Mouse (Mus musculus) adrenal gland, adult 8-10 months (tissue): ENCODE data around the gene Ckap2l. TPM values are rescaled to one million over a fixed set of nuclear protein-coding genes. Genes with fewer than 3 reads are reported as not detected.
A peak's percentile ranks its signal among the peaks of the same experiment; 100 is the strongest.

ENCODE experiments used
- DNase-seq: peaks from one replicate; pipeline ENCODE4 v3.0.0; 2022
- total RNA-seq, 4 experiments: library from RNA; stranded (reverse); gene quantifications; 2 replicates each; pipeline ENCODE4 v1.2.4; 2022

The Ckap2l gene
- total RNA-seq, 4 experiments from 2014 or later = 0.64 to 1.5 (median 1.3) TPM

DNA sequence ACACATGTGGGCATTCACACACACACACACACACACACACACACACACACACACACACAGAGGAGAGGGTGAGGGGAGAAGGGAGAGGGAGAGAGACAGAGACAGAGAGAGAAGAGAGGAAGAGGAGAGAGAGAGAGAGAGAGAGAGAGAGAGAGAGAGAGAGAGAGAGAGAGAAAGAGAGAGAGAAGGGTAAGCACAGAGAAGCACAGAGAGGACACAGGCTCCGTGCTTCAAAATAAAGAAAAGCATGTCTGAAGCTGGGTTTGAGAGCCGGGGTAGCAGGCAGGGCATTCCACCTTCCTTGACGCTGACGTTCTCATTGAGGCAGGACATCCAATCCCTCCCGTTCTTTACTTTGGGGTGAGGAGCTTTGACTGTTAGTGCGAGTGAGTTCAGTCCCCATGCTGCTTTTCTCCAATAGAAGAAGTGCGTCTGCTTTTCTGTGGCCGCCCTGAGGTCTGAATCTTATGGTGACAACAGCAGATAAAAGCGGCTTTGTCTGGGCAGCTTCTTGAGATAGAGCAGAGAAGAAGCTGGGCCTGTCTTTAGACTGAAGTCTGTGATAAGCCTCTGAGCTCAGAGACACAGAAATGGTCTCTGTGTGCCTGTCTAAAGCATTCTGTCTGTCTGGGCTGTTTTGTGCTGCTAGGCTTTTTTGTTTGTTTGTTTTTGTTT lies 63.1 kb downstream of the Ckap2l start:
- no peak for DNase-seq

DNA sequence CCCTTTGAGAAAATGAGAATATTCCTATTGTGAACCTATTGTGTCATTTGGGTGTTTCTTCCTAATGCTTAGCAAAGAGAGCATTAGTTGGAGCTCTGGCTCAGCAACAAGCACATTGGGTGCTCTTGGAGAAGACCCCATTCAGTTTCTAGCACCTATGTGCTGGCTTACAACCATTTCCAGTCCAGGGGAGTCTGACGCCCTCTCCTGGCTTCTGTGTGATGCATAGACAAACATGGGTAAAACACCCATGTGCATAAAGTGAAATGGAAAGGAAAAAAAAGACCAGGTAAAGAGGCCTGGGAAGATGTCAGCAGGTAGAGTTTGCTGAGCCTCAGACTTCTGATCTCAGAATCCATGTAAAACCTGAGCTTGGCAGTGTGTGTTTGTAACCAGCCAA lies 63.8 kb downstream of the Ckap2l start:
- DNase-seq = no peak

DNA sequence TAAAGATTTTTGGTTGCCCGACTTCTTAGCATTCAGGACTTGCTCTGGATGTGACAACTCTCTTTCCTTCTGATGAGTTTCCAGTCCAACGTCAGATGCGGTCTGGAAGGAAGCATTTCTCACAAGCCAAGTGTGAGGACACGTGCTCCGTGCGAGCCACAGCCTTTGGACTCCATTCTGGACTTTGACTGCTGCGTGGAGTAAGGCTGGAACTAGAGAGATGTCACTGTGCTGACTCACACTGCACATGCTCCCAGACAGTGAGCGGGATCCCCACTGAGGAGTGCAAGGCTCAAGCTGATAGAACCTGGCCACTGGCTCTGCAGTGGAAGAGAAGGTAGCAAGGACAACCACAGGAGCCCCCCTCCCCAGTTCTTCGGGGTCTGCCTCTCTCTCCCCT lies 64.5 kb downstream of the Ckap2l start:
- DNase-seq = no peak

DNA sequence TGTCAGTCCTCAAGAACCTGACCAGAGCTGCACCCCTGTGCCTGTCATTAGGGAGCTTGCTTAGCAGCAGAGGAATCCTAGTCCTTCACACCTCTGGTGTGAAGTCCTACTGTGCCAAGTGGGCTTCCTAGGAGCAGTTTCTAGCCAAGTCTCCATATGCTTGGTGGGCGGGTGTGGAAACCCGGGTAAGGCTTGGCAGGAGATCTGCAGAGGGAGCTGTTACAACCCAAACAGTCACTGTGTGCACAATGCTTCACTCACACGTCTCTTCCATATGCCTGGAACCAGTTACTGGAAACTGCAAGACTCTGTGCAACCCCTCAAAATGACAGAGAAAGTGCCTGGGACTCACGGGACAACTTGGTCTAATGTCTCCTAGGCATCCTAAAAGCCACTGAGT lies 65.0 kb downstream of the Ckap2l start:
- no peak for DNase-seq

DNA sequence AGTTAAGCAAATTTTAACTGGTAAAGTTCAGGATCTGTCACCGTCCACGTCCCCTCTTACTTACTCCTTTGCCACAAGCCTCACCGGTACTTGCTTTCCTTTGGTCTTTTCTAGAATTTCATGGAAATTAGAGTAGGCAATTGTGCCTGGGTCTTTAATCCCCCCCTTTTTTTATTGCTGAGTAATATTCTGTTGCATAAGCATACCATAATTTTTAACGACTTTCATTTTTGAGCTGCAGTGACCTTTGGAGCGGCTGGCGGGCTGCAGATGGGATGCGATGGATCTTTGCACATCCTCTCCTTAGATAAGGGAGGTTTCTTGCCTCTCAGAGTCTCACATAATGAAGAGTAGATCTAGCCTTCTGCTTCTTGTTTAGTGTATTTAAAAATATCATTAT lies 67.7 kb downstream of the Ckap2l start:
- no peak for DNase-seq

DNA sequence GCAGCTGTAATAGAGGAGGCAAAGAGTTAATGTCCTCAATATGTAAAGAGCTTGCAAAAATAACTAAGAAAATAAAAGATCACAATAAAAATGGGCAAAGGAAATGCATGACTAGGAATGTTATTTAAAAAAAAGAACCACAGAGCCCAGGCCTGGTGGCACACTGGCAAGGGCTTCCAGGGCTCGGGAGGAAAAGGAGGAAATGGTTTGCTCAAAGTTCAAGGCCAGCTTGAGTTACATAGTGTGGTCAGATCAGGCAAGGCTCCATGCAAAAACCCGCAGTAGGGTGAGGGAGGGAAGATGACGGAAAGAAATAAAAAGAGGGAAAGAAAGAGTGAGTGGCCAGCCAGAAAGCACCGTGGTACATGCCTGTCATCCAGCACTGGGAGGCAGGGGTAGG lies 68.4 kb downstream of the Ckap2l start:
- no peak for DNase-seq

DNA sequence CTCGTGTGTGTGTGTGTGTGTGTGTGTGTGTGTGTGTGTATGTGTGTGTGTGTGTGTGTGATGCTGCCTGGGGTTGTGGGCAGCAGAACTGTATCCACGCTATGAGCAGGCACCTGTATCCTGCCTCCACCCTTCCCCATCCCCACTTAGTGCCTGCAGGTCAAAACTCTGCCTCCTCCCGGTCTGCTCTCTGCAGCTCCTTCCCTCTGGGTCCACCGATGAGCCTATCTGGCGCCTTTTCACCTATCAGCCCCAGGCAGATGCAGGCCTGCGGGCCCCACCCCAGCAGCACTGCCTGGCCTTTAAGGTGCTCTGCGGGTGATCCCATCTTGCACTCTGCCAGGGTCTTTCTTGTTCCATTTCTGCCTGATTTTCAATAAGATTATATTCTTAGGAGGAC lies 69.3 kb downstream of the Ckap2l start:
- no peak for DNase-seq

DNA sequence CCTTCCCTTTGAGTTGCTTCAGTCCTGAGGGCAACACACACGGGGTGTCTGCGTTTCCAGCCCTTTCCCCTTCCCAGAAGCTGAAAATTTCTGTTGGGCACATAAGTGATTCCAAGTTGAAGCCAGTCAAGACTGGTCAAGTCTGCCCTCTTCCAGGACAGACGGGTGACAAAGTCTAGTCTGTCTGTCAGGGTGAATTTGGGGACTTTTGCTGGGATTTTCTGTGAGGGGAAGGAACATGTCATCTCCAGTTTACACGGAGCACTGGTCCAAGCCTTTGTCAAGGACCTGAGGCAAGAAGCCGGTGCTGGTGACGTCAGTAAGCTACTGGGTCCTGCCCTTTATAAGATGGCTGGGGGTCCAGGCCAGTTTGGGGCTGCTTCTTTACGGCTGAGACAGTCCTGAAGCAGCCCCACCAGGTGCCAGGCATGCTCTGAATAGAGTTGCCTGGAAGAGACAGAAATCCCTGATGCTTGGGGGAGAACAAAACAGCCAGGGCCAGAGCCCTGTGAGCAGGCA lies 69.9 kb downstream of the Ckap2l start:
- DNase-seq = no peak

DNA sequence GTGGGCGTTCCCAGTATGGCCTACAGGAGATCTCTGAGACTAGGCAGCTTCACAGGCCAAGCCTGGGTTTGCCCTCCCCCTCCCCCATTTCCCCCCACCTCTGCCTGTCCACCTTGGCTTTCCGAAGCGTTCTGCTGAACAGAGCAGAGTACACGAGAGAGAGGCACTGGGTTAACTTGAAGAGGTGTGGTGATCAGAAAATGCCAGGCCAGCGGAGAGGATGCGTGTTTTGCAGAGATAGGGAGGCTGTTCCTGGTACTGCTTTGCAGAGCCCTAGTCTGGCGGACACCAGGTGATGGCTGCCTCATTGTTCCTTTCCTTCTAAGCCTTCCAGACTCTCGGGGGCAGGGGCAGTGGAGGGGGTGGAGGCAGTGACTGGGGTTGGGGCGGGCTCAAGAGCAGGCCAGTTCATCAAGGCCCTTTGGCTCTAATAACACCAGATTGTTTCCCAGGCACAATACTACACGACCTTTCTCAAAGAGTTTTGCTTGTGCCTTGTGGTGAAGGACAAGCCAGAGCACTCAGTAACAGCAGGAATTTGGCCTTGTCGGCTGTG lies 70.6 kb downstream of the Ckap2l start:
- peak; percentile 15 for DNase-seq

DNA sequence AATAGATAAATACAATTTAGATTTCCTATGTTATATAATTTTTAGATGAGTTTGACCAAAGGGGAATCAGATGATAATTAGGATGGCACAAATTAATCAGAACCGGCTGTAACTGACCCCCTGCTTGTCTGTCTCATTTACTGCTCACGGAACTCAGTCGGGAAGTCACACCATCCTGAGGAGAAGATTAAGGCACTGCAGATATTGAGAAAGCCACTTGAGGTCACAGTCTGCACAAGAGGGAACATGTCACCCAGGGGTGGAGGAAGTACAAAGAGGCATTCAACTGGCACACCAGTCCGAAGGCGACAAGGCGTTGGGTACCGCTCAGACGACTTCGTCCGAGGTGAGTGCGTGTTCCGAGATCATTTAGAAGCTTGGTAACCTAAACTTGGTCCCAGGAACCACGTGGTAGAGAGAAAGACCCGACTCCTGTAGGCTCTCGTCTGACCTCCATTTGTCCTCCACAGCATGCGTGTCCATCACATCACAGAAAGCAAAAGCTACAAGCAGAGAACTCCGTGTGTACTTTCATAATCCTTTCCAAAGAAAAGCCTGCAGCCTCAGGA lies 71.7 kb downstream of the Ckap2l start:
- DNase-seq = no peak

DNA sequence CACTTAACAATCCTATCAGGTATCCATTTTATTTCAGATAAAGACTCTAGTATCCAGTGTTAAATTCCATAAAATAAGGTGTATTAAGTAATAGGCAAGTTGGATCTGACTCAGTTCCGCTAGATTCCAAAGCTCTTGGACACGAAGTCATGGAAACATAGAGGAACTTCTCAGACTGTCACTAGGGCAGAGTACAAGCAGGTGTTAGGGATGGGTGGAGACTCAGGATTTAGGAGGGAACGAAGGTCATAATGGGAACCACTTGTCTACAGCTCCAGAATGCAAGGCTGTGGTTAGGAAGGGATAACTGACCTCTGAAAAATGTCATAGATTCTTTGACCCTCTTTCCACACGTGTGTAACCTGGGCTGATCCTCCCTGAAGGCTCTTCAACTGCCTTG lies 72.8 kb downstream of the Ckap2l start:
- DNase-seq = no peak

DNA sequence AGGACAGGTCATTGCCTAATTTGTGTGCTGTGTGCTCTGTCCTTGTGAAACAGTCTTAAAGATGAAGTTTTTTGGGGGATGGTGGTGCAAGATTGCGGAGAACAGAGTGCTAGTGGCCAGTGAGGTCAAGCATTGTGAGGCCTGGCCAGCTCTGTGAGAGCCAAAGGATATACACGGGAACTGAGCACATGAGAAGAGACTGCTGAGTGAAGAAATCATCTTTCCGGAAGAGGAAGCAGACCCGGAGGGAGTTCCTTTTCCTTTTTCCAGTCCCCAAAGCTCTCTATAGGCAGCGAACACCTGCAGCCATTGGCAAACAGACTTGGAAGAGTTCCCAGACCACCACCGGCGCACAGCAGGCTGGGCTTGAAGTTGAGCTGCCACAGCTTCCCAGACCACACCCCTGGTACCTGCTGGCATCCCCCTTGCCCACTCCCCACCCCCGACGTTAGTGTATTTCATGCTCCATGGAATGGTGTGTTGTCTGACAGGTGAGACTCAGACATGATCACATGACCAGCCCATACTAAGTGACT lies 75.8 kb downstream of the Ckap2l start:
- no peak for DNase-seq

DNA sequence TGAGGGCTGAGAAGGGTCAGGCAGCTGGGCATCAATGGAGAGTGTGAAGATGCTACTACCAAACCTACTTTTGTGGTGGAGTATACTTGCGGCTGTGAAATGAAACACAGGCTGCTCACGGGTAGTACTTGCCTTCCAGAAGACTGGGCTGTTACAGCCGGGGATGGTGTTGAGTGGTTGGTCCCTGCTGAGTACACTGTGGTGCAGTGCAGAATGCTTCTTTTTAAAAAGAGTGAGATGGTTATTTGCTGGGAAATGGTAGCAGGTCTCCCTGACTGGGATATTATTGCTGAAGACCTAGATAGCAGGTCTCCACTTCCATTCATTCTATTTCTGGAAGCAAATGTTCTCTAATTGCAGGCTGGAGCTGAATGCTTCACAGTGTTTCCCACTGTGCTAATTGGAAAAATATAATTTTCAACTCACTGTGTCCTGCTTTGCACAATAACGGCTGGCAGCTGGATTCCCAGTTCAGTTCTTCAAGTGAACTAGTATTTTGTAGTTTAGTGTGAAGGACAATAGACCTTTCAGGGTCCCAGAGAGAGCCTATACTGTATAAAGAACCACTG lies 78.4 kb downstream of the Ckap2l start:
- no peak for DNase-seq

Other genes with a start within 250 kb of the Ckap2l start
- gene Vinac1, start 249.0 kb downstream of the Ckap2l start, total RNA-seq = under 1 TPM in 2 of 4 experiments, not detected in 2; 0.05 to 0.17 TPM
- 10 to 100 TPM; 10.6 to 14.2 (median 12.1) TPM for gene Ttl, start 231.3 kb downstream of the Ckap2l start, total RNA-seq
- 10 to 100 TPM; 17.6 to 23.3 (median 20.6) TPM for gene Polr1b, start 196.2 kb downstream of the Ckap2l start, total RNA-seq
- gene Chchd5, start 167.5 kb downstream of the Ckap2l start, total RNA-seq = 10 to 100 TPM; 23.5 to 27.8 (median 24.9) TPM
- gene Slc20a1, start 98.4 kb downstream of the Ckap2l start, total RNA-seq = 10 to 100 TPM; 14.9 to 27.6 (median 22.8) TPM
- not detected for gene Il1a, start 12.8 kb upstream of the Ckap2l start, total RNA-seq
- 1 to 10 TPM in 3 of 4 experiments, under 1 TPM in 1; 0.87 to 2.7 (median 1.8) TPM for gene Il1b, start 73.9 kb upstream of the Ckap2l start, total RNA-seq
- not detected for gene F830045P16Rik, start 239.4 kb upstream of the Ckap2l start, total RNA-seq